Mouse (Mus musculus) right cerebral cortex, adult 2 months (tissue): Measurements from ENCODE around the gene Ttf2.

Experiments
- DNase-seq, 2 experiments: peaks; one replicate each; pipeline ENCODE4 v3.0.0; 2021 to 2022; ENCODE audit warnings: low spot score in 2 of 2

Gene Ttf2

DNA sequence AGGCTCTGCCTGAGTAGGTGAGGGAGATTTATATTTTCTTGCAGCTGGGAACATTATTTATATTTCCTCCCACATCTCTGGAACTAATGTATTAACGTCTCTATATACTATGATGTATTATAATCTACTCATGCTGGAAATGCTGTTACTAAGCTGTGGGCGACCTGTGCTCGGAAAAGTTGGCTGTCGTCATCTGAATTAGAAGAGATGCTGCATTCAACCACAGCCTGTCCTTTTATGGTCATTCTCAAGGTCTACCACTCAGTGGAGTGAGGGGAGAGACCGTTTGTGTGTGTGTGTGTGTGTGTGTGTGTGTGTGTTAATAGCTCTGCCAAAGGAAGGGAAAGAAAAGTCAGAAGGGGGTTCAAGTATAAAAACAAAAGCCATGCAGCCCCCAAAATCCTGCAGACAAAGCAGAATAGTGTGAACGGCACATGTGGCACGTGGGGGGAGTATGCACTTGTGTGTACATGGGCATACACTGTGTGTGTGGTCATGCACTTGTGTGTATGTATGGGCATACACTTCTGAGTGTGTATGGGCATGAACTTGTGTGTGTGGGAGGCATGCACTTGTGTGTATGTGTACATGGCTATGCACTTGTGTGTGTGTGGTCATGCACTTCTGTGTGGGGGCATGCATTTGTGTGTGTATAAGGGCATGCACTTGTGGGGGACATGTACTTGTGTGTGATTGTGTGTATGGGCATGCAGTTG lies 57.8 kb downstream of the Ttf2 start:
- no peak for DNase-seq

DNA sequence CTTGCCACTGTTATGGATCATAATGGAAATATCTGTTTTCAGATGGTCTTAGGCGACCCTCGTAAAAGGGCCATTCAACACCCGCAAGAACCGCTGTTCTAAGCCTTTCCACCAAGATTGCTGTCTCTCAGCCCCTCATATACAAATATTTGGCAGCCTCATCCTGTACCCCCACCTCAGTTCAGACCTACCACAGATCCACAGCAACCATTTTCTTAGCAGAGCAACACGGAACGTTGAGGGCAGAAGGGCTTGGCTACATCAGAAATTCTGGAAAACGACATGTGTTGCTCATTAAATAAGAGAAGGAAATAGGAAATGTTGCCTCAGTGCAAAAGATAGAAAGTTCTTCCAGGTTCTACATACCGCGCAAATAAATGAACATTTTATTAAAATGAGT lies 58.4 kb downstream of the Ttf2 start:
- DNase-seq, result no peak

DNA sequence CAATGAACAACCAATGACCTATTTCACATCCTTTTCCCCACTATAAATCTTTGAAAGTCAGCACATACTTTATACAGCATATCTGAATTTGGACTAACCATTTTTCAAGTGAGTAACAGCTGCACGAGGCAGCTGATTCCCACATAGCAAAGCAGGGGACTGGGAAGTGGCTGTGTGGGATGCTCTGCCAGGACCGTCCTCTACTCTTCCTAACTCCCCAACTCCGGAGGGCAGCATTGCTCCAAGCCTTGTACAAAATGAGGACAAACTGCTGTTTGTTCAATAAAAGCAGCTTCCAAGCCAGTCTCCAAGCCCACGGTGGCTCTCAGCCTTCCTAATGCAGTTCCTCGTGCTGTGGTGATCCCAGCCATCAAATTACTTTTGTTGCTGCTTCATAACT lies 58.8 kb downstream of the Ttf2 start:
- DNase-seq, result no peak

DNA sequence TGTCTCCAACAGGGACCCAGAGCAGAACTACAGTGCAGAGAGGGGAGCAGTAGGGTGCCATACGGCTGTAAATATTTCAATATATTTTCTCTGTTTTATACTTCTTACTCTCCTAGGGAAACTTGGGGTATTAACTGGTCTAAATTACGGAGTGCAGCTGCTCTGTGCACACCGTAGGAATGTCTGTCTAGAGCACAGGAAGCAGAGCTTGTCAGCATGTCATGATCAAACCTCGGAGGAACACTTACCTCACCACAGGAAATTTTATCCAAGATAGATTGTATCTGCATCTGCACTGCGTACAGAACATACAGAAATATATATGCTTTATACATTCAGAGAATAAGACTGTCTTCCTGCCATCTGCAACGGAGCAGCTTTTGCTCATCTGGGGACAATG lies 60.9 kb downstream of the Ttf2 start:
- no peak for DNase-seq

DNA sequence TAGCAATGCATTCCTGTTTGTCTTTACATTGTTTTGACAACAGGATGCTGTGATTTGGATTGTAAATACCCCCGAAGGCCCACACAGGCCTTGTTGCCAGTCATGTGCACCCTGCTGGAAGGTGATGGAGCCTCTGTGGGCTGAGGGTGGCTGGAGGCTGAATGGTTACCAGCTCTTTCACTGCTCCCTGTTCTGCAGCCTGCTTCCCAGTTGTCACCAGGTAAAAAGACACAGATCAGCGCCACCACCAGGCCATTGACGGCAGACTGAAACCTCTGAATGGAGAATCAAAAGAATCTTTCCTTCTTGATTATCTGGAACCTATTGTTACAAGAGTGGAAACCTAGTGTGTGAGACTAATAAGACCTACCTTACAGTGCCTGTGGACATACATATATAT lies 62.5 kb downstream of the Ttf2 start:
- DNase-seq, result no peak

DNA sequence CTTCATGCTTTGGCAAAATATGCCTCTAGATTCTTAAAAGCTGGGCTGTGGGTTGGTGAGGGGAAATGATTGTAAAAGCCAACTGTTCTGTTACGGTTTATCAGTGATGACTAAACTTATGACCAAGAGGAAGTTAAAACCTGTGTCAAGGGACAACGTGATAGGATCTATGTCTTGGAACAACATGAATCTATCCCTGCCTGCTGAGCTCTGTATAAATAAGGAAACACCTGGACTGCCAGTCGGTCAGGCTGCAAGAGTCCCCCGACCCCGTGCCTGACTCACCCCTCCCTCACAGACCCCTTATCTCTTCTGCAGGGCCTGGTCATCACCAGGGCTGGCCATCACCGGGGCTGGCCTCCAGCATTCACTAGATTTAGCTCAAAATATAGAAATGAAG lies 63.3 kb downstream of the Ttf2 start:
- no peak for DNase-seq

DNA sequence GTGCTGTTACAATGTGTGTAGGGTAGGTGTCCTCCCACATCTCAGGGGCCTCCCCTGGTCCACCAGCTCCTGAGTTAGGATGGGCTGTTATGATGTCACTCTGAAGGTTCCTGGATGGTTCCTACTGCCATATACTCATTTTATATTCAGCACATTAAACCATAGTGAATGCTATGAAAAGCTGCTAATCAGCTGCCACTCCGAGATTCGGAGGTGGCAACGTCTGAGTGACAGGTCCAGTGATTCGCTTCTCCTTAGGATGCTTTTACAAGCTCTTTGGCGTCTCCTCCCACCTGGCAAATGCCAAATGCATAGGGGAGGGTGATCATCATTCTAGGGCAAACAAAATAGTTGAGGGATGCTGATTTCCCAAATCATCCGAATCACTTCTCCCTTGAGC lies 74.0 kb downstream of the Ttf2 start:
- no peak for DNase-seq

DNA sequence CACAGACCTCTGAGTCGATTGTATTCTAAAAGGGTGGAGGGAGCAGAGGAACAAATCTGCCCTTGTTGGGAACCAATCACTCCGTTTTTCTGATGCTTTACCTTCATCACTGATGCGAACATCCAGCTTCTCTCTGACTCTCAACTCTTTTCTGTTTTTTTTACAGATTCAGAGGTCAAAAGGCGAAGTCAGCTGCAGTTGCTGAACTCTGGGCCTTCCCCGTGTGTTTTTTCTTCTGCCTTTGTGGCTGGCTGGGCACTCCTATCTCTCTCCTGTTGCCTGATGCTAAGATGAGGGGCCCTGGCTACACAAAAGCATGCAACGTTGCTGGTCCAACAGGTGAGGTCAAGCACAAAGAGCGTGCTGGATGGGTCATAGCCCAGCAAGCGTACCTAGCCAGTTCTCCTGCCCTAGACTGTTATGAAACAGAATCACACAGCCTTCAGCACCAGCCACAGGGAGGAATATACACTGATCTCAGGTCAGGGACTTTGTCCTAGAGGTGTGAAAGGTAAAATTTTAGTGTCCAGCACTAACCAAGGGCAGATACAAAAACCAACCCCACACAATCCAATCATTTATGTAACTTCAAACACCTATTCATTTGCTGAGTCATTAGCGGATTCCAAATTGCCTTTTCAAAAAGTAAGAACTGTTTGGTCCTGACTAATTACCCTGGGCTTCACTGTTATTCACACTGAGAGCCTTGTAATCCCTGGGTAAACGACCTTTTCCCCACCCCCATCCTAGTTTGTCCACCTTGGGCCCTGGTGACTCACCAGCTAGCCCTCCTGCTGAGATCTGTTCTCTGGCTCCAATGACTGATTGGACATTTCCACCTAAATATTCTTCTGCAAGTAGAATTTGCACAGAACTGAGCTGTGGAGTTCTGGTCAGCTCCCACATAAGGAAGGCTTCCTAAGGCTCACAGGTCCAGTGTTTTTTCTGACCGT lies 76.8 kb downstream of the Ttf2 start:
- no peak for DNase-seq

DNA sequence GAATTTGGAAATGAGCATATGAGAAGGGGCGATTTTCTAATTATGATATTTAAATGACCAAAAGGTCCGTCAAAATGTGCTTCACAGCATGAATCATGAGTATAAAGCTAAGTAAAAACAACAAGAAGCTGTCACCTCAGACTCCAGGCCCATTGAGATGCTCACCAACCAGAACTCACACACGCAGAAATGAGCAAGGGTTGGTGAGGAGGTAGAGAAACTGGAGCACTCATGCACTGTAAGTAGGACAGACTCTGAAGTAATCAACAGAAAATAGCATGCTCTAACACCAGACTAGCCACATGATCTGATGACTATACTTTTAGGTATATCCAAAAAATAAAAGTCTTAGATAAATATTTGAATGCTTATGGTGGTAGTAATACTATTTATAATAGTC lies 79.1 kb downstream of the Ttf2 start:
- DNase-seq, result no peak

DNA sequence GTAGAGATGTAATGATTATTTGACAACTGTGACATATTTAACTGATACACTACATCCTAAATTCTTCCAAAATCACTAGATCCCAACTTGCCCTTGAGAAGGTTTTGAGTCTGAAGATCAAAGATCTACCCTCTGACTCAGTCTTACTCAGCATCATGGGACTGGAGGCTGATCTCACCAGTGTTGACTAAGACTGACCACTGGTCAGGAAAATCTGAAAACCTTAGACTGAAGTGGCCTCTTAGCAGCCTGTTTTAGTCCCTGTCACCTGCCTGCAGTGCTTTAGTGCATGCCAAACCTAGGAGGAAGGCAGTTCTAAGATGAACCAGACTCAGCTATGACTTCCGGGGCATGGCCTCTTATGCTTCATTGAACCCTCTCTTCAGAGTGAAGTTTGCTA lies 80.2 kb downstream of the Ttf2 start:
- DNase-seq, result no peak
